In genomic region chr5:34949769-34950211, GRCm38 (mm10) we compare ENCODE assay signal across 8 mouse cellular contexts. TPM values are rescaled to one million over a fixed set of nuclear protein-coding genes. Genes with fewer than 3 reads are reported as not detected.
A peak's percentile ranks its signal among the peaks of the same experiment; 100 is the strongest.
DNase-seq lines count a peak whose midpoint lies in the region; ATAC-seq and TF ChIP-seq lines count a peak whose summit lies in the region.

No protein-coding gene starts in this region.

- peak; percentile 5 for DNase-seq in cerebellum, adult 9-10 months
- DNase-seq in cerebellum, postnatal 14 days: no peak
- peak; percentile 46 for DNase-seq in thymus, adult 2 months
- DNase-seq in thymus, postnatal 36 days: no peak
- no peak for DNase-seq in intestine, embryonic 14.5 days (ENCODE audit: low spot score)
- no peak for DNase-seq in testis, postnatal 14 days (ENCODE audit: low spot score)
- DNase-seq in spleen, postnatal 36 days (ENCODE audit: low spot score in 2 of 2): no peak

- ATAC-seq in intestine, embryonic 14.5 days (replicated peaks; ENCODE audit: low FRiP score, low TSS enrichment, low read depth): peak; percentile 56
- peak; percentile 65 for ATAC-seq in neural tube, embryonic 13.5 days (ENCODE audit: low read depth)

- TF ChIP-seq CTCF in thymus, adult 2 months (IDR thresholded peaks at IDR 0.05; ENCODE audit: borderline replicate concordance, control insufficient read depth, extremely low read depth, insufficient read depth, low read length, poor library complexity): no peak

- peak overlapping the region; percentile 72 for H3K4me2 ChIP-seq in intestine, embryonic 14.5 days (ENCODE audit: low read length)
- H3K4me2 ChIP-seq in neural tube, embryonic 13.5 days: peak overlapping the region; percentile 77

- H3K4me3 ChIP-seq in thymus, adult 2 months (ENCODE audit: control insufficient read depth, insufficient read depth, low read length): peak overlapping the region; percentile 94
- H3K4me3 ChIP-seq in intestine, embryonic 14.5 days (ENCODE audit: low read depth, low read length): peak overlapping the region; percentile 80
- H3K4me3 ChIP-seq in neural tube, embryonic 13.5 days: peak overlapping the region; percentile 89

- WGBS in thymus, adult 2 months: 4% methylated on average over 12 of the region's 12 CpGs
- under 1% methylated on average over 12 of the region's 12 CpGs for WGBS in intestine, embryonic 14.5 days
- WGBS in neural tube, embryonic 13.5 days: under 1% methylated on average over 12 of the region's 12 CpGs

- no peaks in the 10 kb centered on the region for H3K9me3 ChIP-seq in intestine, embryonic 14.5 days (ENCODE audit: control insufficient read depth, low read length)
- H3K9me3 ChIP-seq in neural tube, embryonic 13.5 days: peaks cover 4% of the 10 kb centered on the region; the same call in 1 of the 2 replicates

- TF ChIP-seq POLR2A in thymus, adult 2 months (IDR thresholded peaks at IDR 0.05; ENCODE audit: control insufficient read depth, extremely low read depth, insufficient read depth, low read length, poor library complexity): no peak

- H3K27me3 ChIP-seq in thymus, adult 2 months (ENCODE audit: control insufficient read depth, insufficient read depth, low read length): no peaks in the 10 kb centered on the region
- no peaks in the 10 kb centered on the region for H3K27me3 ChIP-seq in intestine, embryonic 14.5 days (replicated peaks; ENCODE audit: control insufficient read depth, insufficient read depth, low read length)
- no peaks in the 10 kb centered on the region for H3K27me3 ChIP-seq in neural tube, embryonic 13.5 days

- peaks cover 26% of the 10 kb centered on the region for H3K4me1 ChIP-seq in thymus, adult 2 months (replicated peaks; ENCODE audit: control insufficient read depth, insufficient read depth, low read length)
- peaks cover 14% of the 10 kb centered on the region for H3K4me1 ChIP-seq in intestine, embryonic 14.5 days (replicated peaks; ENCODE audit: control insufficient read depth, insufficient read depth, low read length)
- H3K4me1 ChIP-seq in neural tube, embryonic 13.5 days (replicated peaks): peaks cover 42% of the 10 kb centered on the region

- H3K36me3 ChIP-seq in thymus, adult 2 months (ENCODE audit: control insufficient read depth, insufficient read depth, low read length): no peaks in the 10 kb centered on the region
- H3K36me3 ChIP-seq in intestine, embryonic 14.5 days (ENCODE audit: control insufficient read depth, insufficient read depth, low read length): no peaks in the 10 kb centered on the region
- peaks cover 13% of the 10 kb centered on the region for H3K36me3 ChIP-seq in neural tube, embryonic 13.5 days

- H3K9ac ChIP-seq in intestine, embryonic 14.5 days (ENCODE audit: low read length): peak overlapping the region; percentile 91
- H3K9ac ChIP-seq in neural tube, embryonic 13.5 days: peak overlapping the region; percentile 98

- H3K27ac ChIP-seq in thymus, adult 2 months (ENCODE audit: control insufficient read depth, insufficient read depth, low read length): peak overlapping the region; percentile 24; the same call in 1 of the 2 replicates
- H3K27ac ChIP-seq in intestine, embryonic 14.5 days (ENCODE audit: low read depth): peak overlapping the region; percentile 83
- H3K27ac ChIP-seq in neural tube, embryonic 13.5 days (replicated peaks): peak overlapping the region; percentile 93

RNA-seq across cellular contexts. Expression of gene Rgs12, which starts 0.5 kb away (rescaled TPM):
- polyA plus RNA-seq in thymus, adult 2 months (2012; rRNA removed): 50.7 and 51.7 TPM in 2 replicates
- 19.0 and 22.2 TPM in 2 replicates for polyA plus RNA-seq in intestine, embryonic 14.5 days (2014; fragmentation: Nextera tagmentation; extraction: Ambion mirVana)
- 42.7 and 44.7 TPM in 2 replicates for polyA plus RNA-seq in neural tube, embryonic 13.5 days (2015; fragmentation: Nextera tagmentation; extraction: Ambion mirVana)

RNA-seq across cellular contexts. Expression of gene Msantd1, which starts 42.0 kb away (rescaled TPM):
- polyA plus RNA-seq in thymus, adult 2 months (2012; rRNA removed): 3.9 and 6.5 TPM in 2 replicates
- 0.58 and 1.2 TPM in 2 replicates for polyA plus RNA-seq in intestine, embryonic 14.5 days (2014; fragmentation: Nextera tagmentation; extraction: Ambion mirVana)
- polyA plus RNA-seq in neural tube, embryonic 13.5 days (2015; fragmentation: Nextera tagmentation; extraction: Ambion mirVana): 1.8 and 2.3 TPM in 2 replicates

Comparison
In these comparisons a context has a peak if more than half of its experiments do, and no peak if none do; other contexts are left out.
1. DNase-seq: peak in cerebellum, adult 9-10 months (single experiment) and thymus, adult 2 months (single experiment); none in cerebellum, postnatal 14 days (0 of 2), thymus, postnatal 36 days (0 of 2), intestine, embryonic 14.5 days (single experiment), testis, postnatal 14 days (single experiment) and spleen, postnatal 36 days (0 of 2).
2. H3K27ac ChIP-seq: peak in every context shown above with its lines; median percentile 93 in neural tube, embryonic 13.5 days; 83 in intestine, embryonic 14.5 days; 24 in thymus, adult 2 months.
3. Peak in every context shown above with its lines, with median percentiles within 50 percentile points of each other: H3K4me3 ChIP-seq.